Mouse (Mus musculus) intestine, postnatal 0 days (tissue): ENCODE data around the gene Cct6b. TPM values are rescaled to one million over a fixed set of nuclear protein-coding genes. Genes with fewer than 3 reads are reported as not detected.

Experiments used
- ATAC-seq: fragments of 200-750 bp; cut with Nextera tagmentation; 2 replicates; pipeline ENCODE4 v1.8.0; 2017; ENCODE audit warnings: mild to moderate bottlenecking, moderate TSS enrichment, moderate library complexity
- H3K27ac ChIP-seq: fragments of 300-500 bp; sonication (generic); 2 replicates; pipeline ENCODE4 v1.5.1; 2014; ENCODE audit warnings: mild to moderate bottlenecking, low read depth, low read length, moderate library complexity
- H3K27me3 ChIP-seq: fragments of 300-500 bp; sonication (generic); replicated peaks from 2 replicates; pipeline ENCODE4 v1.6.1; 2014; ENCODE audit warnings: low read length, mixed read lengths; ENCODE audit not compliant: control insufficient read depth, insufficient read depth
- H3K36me3 ChIP-seq: fragments of 300-500 bp; sonication (generic); 2 replicates; pipeline ENCODE4 v1.6.1; 2014; ENCODE audit warnings: mild to moderate bottlenecking, moderate library complexity; ENCODE audit not compliant: control insufficient read depth, insufficient read depth
- H3K4me1 ChIP-seq: fragments of 300-500 bp; sonication (generic); replicated peaks from 2 replicates; pipeline ENCODE4 v1.6.1; 2014; ENCODE audit warnings: antibody characterized with exemption, low read length, mixed read lengths; ENCODE audit not compliant: control insufficient read depth, insufficient read depth
- H3K4me2 ChIP-seq: fragments of 300-500 bp; sonication (generic); replicated peaks from 2 replicates; pipeline ENCODE4 v1.6.1; 2014; ENCODE audit warnings: low read depth, mild to moderate bottlenecking, moderate library complexity
- H3K4me3 ChIP-seq: fragments of 300-500 bp; sonication (generic); 2 replicates; pipeline ENCODE4 v1.5.1; 2014; ENCODE audit warnings: low read depth, low read length
- H3K9ac ChIP-seq: fragments of 300-500 bp; sonication (generic); 2 replicates; pipeline ENCODE4 v1.6.1; 2014; ENCODE audit warnings: mild to moderate bottlenecking, low read depth, low read length
- H3K9me3 ChIP-seq: fragments of 300-500 bp; sonication (generic); 2 replicates; pipeline ENCODE4 v1.6.1; 2016; ENCODE audit warnings: mixed run types; ENCODE audit not compliant: control insufficient read depth
- CTCF ChIP-seq: sonication (generic); IDR thresholded peaks from 2 replicates; pipeline ENCODE4 v1.5.1; 2016; ENCODE audit warnings: low read depth, mild to moderate bottlenecking, control low read depth, antibody characterized with exemption, moderate library complexity
- WGBS: fragments of 180-500 bp; shearing (Covaris S2); extraction: QIAGEN DNeasy Blood & Tissue Kit; methylation state at CpG from one replicate; pipeline ENCODE4 v1.1.7; 2014; 5-methylcytosine and 5-hydroxymethylcytosine counted together
- polyA plus RNA-seq: library from polyadenylated mRNA; unstranded; fragments of >200 nt; fragmentation: Nextera tagmentation; extraction: Ambion mirVana; gene quantifications from 2 replicates; pipeline ENCODE4 v1.2.1, GENCODE M21; 2015

The Cct6b gene
- polyA plus RNA-seq, 1 experiment from 2014 or later: 0.29 TPM

GRCm38 (mm10) chr11:82780983-82781903, 17.1 kb upstream of the Cct6b start, which contains the start of gene Lig3:
Gene Lig3, plus strand, starts transcription at chr11:82781108.
- no peaks in the 10 kb centered on the region for H3K9me3 ChIP-seq
- H3K4me1 ChIP-seq: no peaks in the 10 kb centered on the region
- H3K9ac ChIP-seq: peak within 1 kb of the TSS; percentile 95
- H3K4me2 ChIP-seq: peak within 1 kb of the TSS; percentile 66
- peak within 1 kb of the TSS; percentile 95 for H3K4me3 ChIP-seq
- peak; percentile 91 for ATAC-seq
- peak within 1 kb of the TSS; percentile 94 for H3K27ac ChIP-seq
- under 1% methylated on average over 65 of the region's 90 CpGs for WGBS
- no peaks in the 10 kb centered on the region for H3K27me3 ChIP-seq
- peak; percentile 27; the same call in 1 of the 2 replicates for TF ChIP-seq CTCF
- H3K36me3 ChIP-seq: peaks cover 15% of the 10 kb centered on the region; the same call in 1 of the 2 replicates

GRCm38 (mm10) chr11:82780134-82780533, 16.0 kb upstream of the Cct6b start:
- H3K27ac ChIP-seq: no peak overlapping the region; the same call in 1 of the 2 replicates
- 31% methylated on average over 5 of the region's 5 CpGs for WGBS
- ATAC-seq: no peak

GRCm38 (mm10) chr11:82764438-82764924, 360 bp upstream of the Cct6b start:
- H3K27me3 ChIP-seq: no peaks in the 10 kb centered on the region
- peak overlapping the region; percentile 75 for H3K4me2 ChIP-seq
- peak overlapping the region; percentile 94 for H3K4me3 ChIP-seq
- no peaks in the 10 kb centered on the region; the same call in 1 of the 2 replicates for H3K36me3 ChIP-seq
- 2% methylated on average over 28 of the region's 28 CpGs for WGBS
- peaks cover 10% of the 10 kb centered on the region for H3K4me1 ChIP-seq
- peak overlapping the region; percentile 91 for H3K9ac ChIP-seq
- no peaks in the 10 kb centered on the region for H3K9me3 ChIP-seq
- TF ChIP-seq CTCF: no peak
- ATAC-seq: peak; percentile 63
- H3K27ac ChIP-seq: peak overlapping the region; percentile 94

More at GRCm38 (mm10) chr11:82780134-82780533, 16.0 kb upstream of the Cct6b start:
- Histone ChIP-seq H3K4me2 (peak overlapping the region; percentile 66), H3K36me3 (peaks cover 11% of the 10 kb centered on the region; the same call in 1 of the 2 replicates), H3K27me3 (no peaks in the 10 kb centered on the region), H3K9ac (peak overlapping the region; percentile 95), H3K4me1 (no peaks in the 10 kb centered on the region), H3K9me3 (no peaks in the 10 kb centered on the region), H3K4me3 (peak overlapping the region; percentile 95)
- TF ChIP-seq CTCF: no peak

GRCm38 (mm10) chr11:82763261-82763660, 860 bp downstream of the Cct6b start:
- no peaks in the 10 kb centered on the region; the same call in 1 of the 2 replicates for H3K36me3 ChIP-seq
- no peaks in the 10 kb centered on the region for H3K9me3 ChIP-seq
- no peak overlapping the region for H3K9ac ChIP-seq
- peak overlapping the region; percentile 75 for H3K4me2 ChIP-seq
- H3K27me3 ChIP-seq: no peaks in the 10 kb centered on the region
- peak overlapping the region; percentile 94 for H3K4me3 ChIP-seq
- TF ChIP-seq CTCF: no peak
- H3K4me1 ChIP-seq: peaks cover 10% of the 10 kb centered on the region
- no peak for ATAC-seq
- 7% methylated on average over 4 of the region's 4 CpGs for WGBS
- H3K27ac ChIP-seq: no peak overlapping the region

GRCm38 (mm10) chr11:82762286-82762829, 1.8 kb downstream of the Cct6b start:
- no peaks in the 10 kb centered on the region for H3K9me3 ChIP-seq
- no peak overlapping the region for H3K27ac ChIP-seq
- H3K4me3 ChIP-seq: no peak overlapping the region
- H3K4me1 ChIP-seq: peaks cover 10% of the 10 kb centered on the region
- WGBS: 81% methylated on average over 6 of the region's 6 CpGs
- ATAC-seq: no peak
- TF ChIP-seq CTCF: peak; percentile 55
- H3K4me2 ChIP-seq: no peak overlapping the region
- H3K9ac ChIP-seq: no peak overlapping the region
- H3K36me3 ChIP-seq: no peaks in the 10 kb centered on the region; the same call in 1 of the 2 replicates
- no peaks in the 10 kb centered on the region for H3K27me3 ChIP-seq

GRCm38 (mm10) chr11:82755919-82756318, 8.2 kb downstream of the Cct6b start:
- no peak overlapping the region for H3K9ac ChIP-seq
- H3K4me2 ChIP-seq: no peak overlapping the region
- no peak overlapping the region for H3K4me3 ChIP-seq
- H3K9me3 ChIP-seq: no peaks in the 10 kb centered on the region
- TF ChIP-seq CTCF: no peak
- no peak for ATAC-seq
- no peaks in the 10 kb centered on the region for H3K36me3 ChIP-seq
- no peak overlapping the region for H3K27ac ChIP-seq
- H3K27me3 ChIP-seq: no peaks in the 10 kb centered on the region
- no peaks in the 10 kb centered on the region for H3K4me1 ChIP-seq
- WGBS: 87% methylated on average over 1 of the region's 1 CpGs
